Mouse (Mus musculus) thymus, adult 2 months (tissue): ENCODE data around the gene Arhgap24.

Experiments used
- CTCF ChIP-seq: fragments of 200-500 bp; IDR thresholded peaks from 2 replicates; pipeline ENCODE4 v1.5.1; 2012; ENCODE audit warnings: mild to moderate bottlenecking, control low read depth, low read length, moderate library complexity, borderline replicate concordance; ENCODE audit not compliant: control insufficient read depth, poor library complexity, insufficient read depth; ENCODE audit errors: extremely low read depth
- POLR2A ChIP-seq: fragments of 200-500 bp; IDR thresholded peaks from 2 replicates; pipeline ENCODE4 v1.6.1; 2012; ENCODE audit warnings: mild to moderate bottlenecking, low read length, control low read depth, moderate library complexity; ENCODE audit not compliant: control insufficient read depth, poor library complexity, insufficient read depth; ENCODE audit errors: extremely low read depth

- TF ChIP-seq POLR2A (no peak), CTCF (no peak)
These were observed 65.1 kb downstream of the Arhgap24 start for GRCm38 (mm10) chr5:102546296-102546695.
